Mouse (Mus musculus) bone marrow, adult 2 months (tissue): ENCODE data around the gene Fxyd5. TPM values are rescaled to one million over a fixed set of nuclear protein-coding genes. Genes with fewer than 3 reads are reported as not detected.
A peak's percentile ranks its signal among the peaks of the same experiment; 100 is the strongest.

ENCODE experiments used
- H3K27ac ChIP-seq: fragments of 200-500 bp; 2 replicates; pipeline ENCODE4 v1.5.1; 2012; ENCODE audit warnings: low read depth, mild to moderate bottlenecking, control low read depth, inconsistent platforms, low read length; ENCODE audit not compliant: control insufficient read depth, poor library complexity, insufficient read depth
- H3K4me1 ChIP-seq: fragments of 200-500 bp; 2 replicates; pipeline ENCODE4 v1.6.1; 2011; ENCODE audit warnings: low read length; ENCODE audit not compliant: control insufficient read depth, insufficient read depth
- H3K4me3 ChIP-seq: fragments of 200-500 bp; replicated peaks from 2 replicates; pipeline ENCODE3; 2011; ENCODE audit warnings: mild to moderate bottlenecking, low read depth, low read length, control low read depth; ENCODE audit not compliant: control insufficient read depth
- CTCF ChIP-seq: fragments of 200-500 bp; IDR thresholded peaks from 2 replicates; pipeline ENCODE4 v1.5.1; 2011; ENCODE audit warnings: low read length, control low read depth; ENCODE audit not compliant: control insufficient read depth, insufficient read depth
- POLR2A ChIP-seq: fragments of 200-500 bp; IDR thresholded peaks from 2 replicates; pipeline ENCODE4 v1.6.1; 2011; ENCODE audit warnings: low read depth, mild to moderate bottlenecking, control low read depth, low read length, borderline replicate concordance; ENCODE audit not compliant: control insufficient read depth
- WGBS: fragments of 180-500 bp; shearing (Covaris S2); methylation state at CpG from one replicate; pipeline ENCODE4 v1.1.7; 2018; 5-methylcytosine and 5-hydroxymethylcytosine counted together
- polyA plus RNA-seq: library from polyadenylated mRNA; stranded (reverse); fragments of >200 nt; gene quantifications from 2 replicates; pipeline ENCODE4 v1.2.4, GENCODE M21; 2011; ENCODE audit warnings: low replicate concordance; ENCODE audit not compliant: missing spikeins, insufficient read depth, insufficient read length

Fxyd5 gene
- polyA plus RNA-seq, 1 experiment: 239 TPM

DNA sequence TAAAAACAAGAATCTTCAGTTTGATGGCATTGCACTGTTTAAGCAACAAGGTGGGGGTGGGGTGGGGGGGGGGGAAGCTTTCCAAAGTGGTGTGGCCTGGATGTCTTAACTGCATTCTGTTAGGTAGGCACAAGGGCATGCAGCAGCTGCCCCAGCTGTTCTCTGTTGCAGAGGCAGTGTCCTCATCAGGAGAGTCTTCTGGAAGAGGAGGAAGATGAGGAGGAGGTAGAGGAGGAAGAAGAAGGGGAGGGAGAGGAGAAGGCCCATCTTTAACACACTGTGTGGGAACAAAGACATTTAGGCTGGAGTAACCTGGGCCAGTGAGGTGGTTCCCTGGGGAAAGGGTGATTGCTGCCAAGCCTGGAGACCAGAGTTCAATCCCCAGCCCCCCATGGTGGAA is 39.8 kb upstream of the Fxyd5 start:
- H3K27ac ChIP-seq: no peak overlapping the region
- no peak for TF ChIP-seq POLR2A
- no peak for TF ChIP-seq CTCF
- H3K4me1 ChIP-seq: no peaks in the 10 kb centered on the region
- H3K4me3 ChIP-seq: no peak overlapping the region

GRCm38 (mm10) chr7:31081106-31081505 is 38.8 kb upstream of the Fxyd5 start:
- no peak overlapping the region for H3K27ac ChIP-seq
- TF ChIP-seq CTCF: no peak
- H3K4me1 ChIP-seq: no peaks in the 10 kb centered on the region
- H3K4me3 ChIP-seq: no peak overlapping the region
- WGBS: 33% methylated on average over 1 of the region's 1 CpGs

DNA sequence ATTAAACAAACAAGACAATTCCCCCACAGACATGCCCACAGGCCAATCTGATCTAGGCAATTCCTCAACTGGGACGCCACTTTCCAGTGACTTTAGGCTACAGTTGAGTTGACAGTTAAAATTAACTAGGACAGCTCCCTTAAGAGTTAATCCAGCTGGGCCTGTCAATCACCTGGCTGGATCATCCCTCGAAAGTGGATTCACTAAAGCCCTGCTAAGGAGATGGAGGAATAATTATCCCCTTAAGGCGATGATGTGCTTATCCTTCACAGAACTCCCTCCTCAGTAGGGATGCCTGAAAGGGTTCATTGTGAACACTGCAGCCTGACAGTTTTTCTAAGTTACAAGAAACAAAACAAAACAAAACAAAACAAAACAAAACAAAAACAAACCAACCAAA is 38.3 kb upstream of the Fxyd5 start:
- TF ChIP-seq CTCF (no peak), POLR2A (no peak)
- Histone ChIP-seq H3K4me3 (no peak overlapping the region), H3K4me1 (no peaks in the 10 kb centered on the region), H3K27ac (no peak overlapping the region)
- WGBS: 78% methylated on average over 3 of the region's 3 CpGs

DNA sequence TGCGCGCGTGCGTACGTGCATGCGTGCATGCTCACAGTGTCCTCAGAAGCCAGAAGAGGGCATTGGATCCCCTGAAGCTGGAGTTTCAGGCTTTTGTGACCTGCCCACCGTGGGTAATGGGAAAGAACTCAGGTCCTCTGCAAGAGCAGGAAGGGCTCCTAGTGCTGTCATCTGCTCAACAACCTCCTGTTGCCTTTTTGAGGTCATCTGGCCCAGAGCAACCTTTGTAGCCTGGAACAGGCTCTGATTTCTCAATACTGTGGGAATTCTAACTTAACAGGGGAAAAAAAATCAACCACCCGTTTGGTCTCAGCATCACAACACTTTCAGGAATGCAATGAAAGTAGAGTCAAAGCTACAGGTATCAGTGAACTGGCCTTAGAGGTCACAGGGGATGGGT is 37.4 kb upstream of the Fxyd5 start:
- Histone ChIP-seq H3K27ac (no peak overlapping the region), H3K4me3 (no peak overlapping the region), H3K4me1 (no peaks in the 10 kb centered on the region)
- TF ChIP-seq POLR2A (no peak), CTCF (no peak)
- WGBS: 80% methylated on average over 8 of the region's 8 CpGs

GRCm38 (mm10) chr7:31077885-31078445 is 35.7 kb upstream of the Fxyd5 start:
- WGBS: 39% methylated on average over 5 of the region's 5 CpGs
- Histone ChIP-seq H3K27ac (no peak overlapping the region), H3K4me3 (no peak overlapping the region), H3K4me1 (no peaks in the 10 kb centered on the region)
- TF ChIP-seq POLR2A (no peak), CTCF (peak; percentile 46; the same call in 1 of the 2 replicates)

- Histone ChIP-seq H3K4me3 (no peak overlapping the region), H3K27ac (no peak overlapping the region), H3K4me1 (no peaks in the 10 kb centered on the region)
- WGBS: 60% methylated on average over 6 of the region's 6 CpGs
- TF ChIP-seq POLR2A (no peak), CTCF (no peak)
Observed at GRCm38 (mm10) chr7:31077470-31077869, 35.2 kb upstream of the Fxyd5 start.

DNA sequence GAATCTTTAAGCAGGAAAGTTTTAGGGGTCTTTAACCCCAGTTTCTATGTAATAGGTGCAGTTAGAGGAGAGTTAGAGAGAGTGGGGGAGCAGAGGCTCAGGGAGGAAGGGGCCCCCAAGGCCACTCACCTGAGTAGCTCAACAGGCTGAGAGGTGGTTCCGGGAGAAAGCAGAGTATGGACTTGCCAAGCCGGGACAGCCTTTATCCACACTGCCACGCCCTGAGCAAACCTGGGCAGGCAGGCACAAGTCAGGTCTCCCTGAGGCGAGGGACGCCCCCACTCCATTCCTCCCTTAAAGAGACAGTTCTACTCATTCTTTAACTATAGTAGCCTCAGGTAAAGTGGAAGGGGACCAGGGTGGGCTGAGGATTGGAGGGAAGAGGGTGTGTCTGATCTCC is 34.2 kb upstream of the Fxyd5 start, which contains the start of gene Fxyd3:
TSS of gene Fxyd3 (minus strand) at position 213 of the 400 bp plus-strand sequence.
- Histone ChIP-seq H3K27ac (no peak within 1 kb of the TSS), H3K4me1 (no peaks in the 10 kb centered on the region), H3K4me3 (no peak within 1 kb of the TSS)
- 76% methylated on average over 5 of the region's 5 CpGs for WGBS
- TF ChIP-seq CTCF (no peak), POLR2A (no peak)

GRCm38 (mm10) chr7:31074713-31075069 is 32.4 kb upstream of the Fxyd5 start:
- 76% methylated on average over 5 of the region's 5 CpGs for WGBS
- Histone ChIP-seq H3K27ac (no peak overlapping the region), H3K4me1 (no peaks in the 10 kb centered on the region), H3K4me3 (no peak overlapping the region)
- TF ChIP-seq POLR2A: no peak
- TF ChIP-seq CTCF: no peak

DNA sequence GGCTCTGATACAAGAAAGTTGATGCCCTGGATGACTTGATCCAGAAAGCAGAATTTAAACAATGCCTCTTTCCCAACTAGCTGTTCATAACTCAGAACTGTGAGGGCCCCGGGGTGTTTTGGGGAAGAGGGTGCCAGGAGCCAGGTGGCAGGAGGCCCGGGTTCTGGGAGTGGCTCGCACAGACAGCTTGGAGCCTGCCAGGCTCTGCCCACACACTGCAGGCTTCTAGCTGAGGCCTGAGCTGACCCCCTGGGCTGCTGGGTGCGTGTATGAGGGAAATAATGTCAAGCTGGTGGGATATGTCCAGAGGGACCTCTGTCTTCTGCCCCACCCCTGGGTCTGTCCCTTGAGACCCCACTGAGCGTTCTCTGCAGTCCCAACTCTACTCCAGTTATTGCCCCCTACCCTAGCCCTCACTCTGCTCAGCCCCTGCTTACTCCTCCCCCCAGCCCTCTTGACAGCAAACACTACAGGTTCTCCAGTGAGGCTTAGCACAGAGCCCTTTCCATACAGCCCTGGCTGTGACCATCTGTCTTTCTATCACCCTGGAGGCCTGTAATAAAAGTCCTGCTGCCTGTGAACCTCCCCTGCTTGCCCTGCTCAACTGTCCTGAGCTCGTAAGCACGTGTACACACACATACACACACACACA is 31.9 kb upstream of the Fxyd5 start:
- 70% methylated on average over 7 of the region's 7 CpGs for WGBS
- Histone ChIP-seq H3K4me1 (no peaks in the 10 kb centered on the region), H3K27ac (no peak overlapping the region), H3K4me3 (no peak overlapping the region)
- no peak for TF ChIP-seq POLR2A
- no peak for TF ChIP-seq CTCF
